Mouse (Mus musculus) cerebellum, adult 8-10 months (tissue): ENCODE measurements around the gene Ddo.

ENCODE experiments used
- DNase-seq: peaks from one replicate; pipeline ENCODE4 v3.0.0; 2022

The Ddo gene

DNA sequence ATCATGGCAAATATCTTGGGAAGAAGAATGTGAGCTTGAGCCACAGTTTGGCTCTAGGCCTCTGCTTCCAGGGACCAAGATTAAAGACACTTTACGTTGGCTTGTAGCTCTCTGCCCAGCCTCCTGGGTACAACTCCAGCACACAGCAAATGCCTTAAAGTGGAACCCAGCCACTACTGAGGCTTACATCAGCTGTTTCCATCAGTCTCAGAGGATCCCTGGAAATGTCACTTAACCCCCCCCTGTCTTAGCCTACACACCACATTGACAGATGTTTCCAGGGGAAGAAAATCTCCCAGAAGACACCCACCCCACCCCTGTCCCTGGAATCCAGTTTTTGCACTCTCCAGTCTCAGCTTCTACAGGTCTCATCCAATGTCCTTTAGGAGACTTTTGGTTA, 37.1 kb downstream of the Ddo start:
- DNase-seq: no peak

DNA sequence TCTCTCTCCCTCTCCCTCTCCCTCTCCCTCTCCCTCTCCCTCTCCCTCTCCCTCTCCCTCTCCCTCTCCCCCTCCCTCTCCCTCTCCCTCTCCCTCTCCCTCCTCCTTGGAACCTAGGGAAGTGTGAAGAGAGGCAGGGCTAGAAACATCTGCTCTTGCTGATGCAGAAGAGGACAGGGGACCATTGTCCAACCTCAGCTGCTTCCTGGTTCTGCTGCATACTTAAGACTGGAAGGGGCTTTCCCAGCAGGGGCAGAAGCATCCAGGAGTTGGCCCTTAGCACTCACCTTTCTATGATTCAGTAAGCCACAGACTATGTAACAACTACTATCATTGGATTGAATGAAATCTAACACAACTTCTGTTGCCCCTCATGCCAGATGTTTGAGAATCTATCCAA, 38.8 kb downstream of the Ddo start:
- no peak for DNase-seq

DNA sequence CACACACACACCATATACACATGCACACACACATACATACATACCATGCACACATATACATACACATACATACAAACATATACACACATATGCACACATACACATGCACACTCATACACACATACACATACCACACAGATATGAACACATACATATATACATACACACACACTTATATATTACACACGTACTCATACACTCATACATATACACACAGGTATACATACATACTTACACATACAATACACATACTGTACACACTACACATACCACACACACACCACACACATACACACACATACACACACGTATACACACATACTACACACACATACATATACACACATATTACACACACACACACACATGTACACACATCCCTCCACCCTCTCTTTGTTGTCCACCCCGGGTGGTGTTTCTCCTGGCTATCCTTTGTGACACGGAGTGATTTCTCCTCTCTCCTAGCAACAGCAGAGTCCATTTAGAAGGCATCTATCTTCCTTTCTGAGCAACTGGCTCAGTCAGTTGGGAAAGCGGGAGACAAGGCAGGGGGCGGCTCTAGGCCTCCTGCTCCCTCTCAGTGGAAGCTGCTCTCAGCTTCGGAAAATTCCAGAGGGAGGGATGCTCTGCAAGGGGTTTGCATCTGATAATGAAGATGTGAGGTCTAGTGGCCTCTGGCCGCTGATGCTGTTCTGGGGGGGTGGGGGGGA, 42.9 kb downstream of the Ddo start:
- no peak for DNase-seq

DNA sequence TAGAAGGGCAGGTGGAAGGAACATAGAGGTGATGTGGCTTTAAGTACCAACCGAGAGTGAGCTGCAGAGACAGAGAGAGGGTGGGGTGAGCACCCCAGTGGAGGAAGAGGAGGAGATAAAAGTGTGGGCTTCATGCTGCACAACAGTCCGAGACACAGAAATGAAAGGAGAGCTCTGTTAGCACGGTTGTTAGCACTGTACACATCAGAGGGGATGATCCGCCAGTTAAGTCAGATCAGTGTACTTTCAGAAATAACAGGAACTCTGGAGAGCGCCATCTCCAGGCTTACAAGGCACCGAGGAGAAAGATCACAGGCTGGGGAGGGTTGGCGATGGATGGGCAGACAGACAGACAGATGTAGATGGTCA, 43.5 kb downstream of the Ddo start:
- DNase-seq: no peak

DNA sequence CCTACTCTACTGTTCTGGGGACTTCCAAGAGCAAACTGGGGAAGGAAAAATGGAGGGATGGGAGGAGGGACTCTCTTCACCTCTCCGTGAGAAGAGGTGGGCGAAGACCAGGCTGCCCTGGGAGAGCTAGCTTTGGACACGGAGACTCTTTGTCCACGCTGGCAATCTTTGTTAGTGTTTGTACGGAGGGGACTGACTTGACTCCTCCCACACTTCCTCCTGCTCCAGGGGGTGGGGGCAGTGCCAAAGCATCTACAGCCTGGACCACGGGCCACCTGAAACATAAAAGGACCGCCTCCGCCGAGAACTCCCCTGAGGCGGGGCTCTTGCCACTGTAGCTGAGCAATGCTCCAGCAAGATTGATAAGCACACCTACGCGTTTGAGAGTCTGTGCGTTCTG, 44.3 kb downstream of the Ddo start:
- no peak for DNase-seq

DNA sequence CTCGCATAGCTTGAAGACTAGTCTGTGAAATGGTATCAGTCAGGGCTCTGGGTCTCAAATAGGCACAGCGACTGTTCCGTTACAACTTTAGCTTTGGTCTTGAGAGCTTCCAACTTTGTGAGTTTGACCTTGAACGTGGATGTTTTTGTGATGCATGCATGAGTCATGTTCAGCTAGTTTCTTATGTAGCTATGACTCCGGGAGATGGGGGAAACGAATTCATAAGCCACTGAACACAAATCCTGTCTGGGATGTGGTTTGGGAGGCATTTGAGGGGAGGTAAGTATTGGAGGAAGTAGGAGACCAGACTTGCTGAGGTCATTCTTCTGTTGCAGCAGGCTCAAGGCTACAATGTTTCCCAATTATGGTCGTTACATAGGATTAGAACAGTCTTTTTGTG, 46.1 kb downstream of the Ddo start:
- DNase-seq: no peak

DNA sequence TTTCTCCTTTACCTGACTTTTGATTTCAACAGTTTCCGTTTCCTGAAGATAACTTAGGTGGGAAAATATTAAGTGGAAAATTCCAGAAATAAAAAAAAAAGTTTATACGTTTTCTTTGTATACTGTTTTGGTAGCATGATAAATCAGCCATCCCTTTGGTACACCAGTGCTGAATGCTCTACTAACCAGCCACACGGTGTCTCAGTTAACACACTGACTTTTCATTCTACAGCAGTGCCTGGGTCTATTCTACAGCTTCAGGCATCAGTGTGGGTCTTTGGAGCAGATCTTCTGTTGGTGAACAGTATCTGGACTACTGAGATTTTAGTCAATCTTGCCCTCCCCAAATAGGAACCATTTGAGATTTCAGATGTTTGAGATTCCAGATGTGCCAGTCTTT, 48.7 kb downstream of the Ddo start:
- DNase-seq: no peak

DNA sequence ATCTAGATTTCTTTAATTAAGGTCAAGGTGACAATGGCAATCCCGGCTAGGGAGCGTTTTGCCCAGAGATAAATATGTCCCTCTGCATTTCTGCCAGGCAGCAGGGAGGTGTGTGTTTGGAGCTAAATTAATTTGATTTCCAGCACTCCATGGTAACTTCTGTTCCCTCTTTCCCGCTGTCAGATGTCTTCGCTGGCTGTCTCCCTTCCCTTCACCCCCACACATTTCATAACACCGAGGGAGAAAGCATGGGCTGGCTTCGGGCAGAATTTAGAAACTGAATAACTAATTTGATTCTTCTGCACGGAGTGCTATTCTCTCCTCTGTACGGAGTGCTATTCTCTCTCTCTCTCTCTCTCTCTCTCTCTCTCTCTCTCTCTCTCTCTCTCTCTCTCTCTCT, 52.7 kb downstream of the Ddo start:
- peak; percentile 14 for DNase-seq

DNA sequence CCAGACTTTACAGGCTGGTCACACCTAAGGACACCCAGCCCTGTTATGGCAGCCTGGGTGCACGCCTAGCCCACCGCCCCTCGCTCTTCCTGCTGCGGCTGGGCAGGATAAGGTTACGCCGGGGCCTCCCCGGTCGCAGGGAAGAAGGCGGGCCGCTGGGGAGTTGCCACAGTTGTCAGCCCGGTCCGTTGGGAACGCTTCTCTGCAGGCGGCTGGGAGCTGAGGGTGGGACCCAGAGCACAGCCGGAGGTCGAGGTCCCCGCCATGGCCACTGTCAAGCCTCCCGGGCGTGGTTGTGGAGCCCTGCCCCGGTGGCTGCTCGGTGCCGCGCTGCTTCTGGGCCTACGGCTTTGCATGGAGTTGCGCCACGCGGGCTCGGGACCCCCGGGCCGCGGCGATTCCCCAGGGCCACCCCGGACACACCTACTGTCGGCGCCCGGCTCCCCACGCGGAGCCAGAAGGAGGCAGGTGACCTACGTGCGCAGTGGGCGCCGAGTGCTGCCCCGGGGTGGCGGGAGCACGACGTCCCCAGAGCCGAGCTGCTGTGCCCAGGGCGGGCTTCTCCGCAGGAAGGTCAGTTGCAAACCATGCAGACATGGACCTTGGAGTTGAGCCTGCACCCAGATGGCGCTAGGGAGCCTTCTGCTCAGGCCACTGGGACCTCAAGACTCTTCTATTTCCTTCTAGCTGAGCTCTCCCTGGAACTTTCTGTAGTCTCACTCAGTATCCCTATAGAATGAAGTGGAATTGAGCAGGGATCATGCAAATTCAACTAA, 53.5 kb downstream of the Ddo start, which contains the start of gene Mettl24:
Mettl24 (plus strand) TSS at position 191 of the 776 bp plus-strand sequence.
- peak; percentile 70 for DNase-seq

DNA sequence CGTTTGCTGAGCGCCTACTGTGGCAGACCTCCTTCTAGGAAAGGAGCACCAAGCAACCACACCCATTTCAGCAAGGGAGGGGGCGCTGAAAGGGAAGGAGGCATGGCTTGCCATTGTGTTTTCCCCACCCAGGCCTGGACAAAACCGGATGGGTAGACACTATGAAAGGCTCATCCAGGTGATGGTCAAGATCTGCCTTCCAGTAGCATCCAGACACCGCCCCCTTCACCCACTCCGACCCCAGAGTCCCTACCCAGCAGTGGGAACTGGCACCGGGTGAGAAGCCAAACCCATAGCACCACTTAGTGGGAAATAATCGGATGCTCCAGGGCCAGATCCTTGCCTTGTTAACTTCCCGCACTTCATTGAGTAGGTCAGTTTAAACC, 54.0 kb downstream of the Ddo start:
- no peak for DNase-seq

DNA sequence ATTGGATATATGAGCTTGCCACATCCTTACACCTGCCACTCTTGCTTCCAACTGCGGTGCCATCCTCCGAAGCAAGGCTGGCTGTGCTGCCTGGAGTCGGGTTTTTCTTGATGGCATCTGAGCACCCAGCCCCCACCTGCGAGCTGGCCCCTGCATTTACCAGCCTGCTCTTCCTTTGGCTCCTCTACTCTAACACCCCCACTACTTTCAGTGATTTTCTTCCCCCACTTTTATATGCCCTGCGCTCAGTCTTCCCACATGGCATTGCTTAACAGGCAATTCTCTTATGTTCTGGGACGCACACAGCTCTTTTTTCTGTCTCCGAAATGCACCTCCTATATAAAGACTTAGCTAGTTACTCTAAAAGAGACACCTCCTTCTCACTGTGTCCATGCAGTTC, 54.5 kb downstream of the Ddo start:
- no peak for DNase-seq

DNA sequence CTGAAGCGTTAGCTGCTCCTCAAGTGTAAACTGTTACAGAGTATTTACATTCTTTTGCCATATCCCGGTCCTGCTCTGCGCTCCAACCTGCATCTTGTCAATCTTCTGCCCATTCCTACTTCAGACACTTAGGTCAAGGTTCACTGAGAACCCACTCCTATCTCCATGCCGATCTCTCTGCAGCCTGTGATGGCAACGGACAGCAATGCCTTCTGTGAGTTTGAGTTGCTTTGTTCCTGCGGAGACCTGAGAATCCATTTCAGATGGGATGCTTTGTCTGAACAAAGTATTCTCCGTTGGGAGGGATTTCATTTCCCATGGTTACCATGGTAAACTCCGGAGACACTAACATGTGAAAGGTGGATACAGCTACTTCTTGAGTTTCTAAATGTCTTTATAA, 55.8 kb downstream of the Ddo start:
- no peak for DNase-seq

DNA sequence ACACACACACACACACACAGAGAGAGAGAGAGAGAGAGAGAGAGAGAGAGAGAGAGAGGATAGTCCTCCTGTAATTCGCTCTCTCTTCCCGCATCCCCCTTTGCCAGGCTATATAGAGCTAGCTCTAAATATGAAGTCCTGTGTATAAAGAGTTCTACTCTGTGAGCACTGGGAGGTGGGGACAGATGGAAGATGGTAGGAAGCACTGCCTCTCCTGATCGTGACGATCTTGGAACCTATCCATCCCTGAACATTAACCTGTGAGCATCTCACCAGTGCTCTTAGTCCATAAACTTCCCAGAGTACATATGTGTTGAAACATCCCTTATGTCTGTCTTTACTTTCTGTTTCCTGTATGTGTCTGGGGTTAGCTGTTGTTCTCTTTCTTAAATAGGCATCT, 57.2 kb downstream of the Ddo start:
- no peak for DNase-seq

DNA sequence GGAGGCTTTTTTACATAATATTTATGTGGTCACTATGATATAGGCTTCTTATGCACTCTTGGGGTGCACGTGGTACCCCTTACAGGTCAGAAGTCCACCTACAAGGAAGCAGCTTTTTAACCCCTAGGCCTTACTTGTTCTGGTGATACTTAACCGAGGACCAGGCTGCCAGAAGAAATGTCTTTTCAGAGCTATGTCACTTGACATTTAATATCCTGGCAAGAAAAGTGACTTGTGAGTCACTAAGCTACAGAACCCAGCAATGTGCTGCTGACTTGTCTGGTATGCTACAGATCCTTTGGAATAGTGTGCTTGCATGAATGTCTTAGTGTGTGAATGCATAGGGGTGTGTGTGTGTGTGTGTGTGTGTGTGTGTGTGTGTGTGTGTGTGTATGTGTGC, 57.6 kb downstream of the Ddo start:
- no peak for DNase-seq

DNA sequence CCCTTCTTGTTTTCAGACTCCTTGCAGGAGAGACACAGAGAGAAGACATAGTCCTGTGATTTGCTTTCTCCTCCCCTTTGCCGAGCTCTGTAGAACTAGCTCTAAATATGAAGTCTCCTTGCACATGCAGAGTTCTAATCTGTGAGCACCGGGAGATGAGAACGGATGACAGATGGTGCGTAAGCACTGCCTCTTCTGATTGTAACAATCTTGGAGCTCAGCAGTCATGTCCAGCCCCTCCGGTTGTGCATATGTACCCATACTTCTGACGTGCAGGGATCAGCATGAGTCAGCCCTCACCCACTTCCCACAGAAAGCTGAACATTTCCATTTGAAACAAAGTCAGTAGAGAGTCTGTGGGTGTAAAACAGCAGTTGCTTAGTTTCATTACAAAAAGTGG, 58.5 kb downstream of the Ddo start:
- DNase-seq: no peak

DNA sequence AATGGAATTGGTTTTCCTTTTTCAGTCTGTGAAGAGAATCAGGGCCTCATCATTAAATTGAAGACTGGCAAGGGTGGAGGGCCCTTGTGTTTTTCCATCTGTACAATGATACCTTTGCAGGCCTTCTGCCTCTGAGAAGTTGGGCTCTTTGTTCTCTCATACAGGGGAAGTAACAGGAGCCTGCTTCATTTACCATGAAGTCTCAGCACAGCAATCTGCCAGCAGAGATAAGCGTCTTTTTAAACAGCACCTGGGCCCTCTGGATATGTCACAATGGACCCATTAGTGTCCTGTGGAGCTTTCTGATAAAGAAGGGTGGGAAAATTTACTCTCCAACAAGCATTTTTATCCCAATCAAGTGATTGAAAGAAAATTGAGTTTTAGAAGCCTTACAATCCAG, 59.1 kb downstream of the Ddo start:
- no peak for DNase-seq

DNA sequence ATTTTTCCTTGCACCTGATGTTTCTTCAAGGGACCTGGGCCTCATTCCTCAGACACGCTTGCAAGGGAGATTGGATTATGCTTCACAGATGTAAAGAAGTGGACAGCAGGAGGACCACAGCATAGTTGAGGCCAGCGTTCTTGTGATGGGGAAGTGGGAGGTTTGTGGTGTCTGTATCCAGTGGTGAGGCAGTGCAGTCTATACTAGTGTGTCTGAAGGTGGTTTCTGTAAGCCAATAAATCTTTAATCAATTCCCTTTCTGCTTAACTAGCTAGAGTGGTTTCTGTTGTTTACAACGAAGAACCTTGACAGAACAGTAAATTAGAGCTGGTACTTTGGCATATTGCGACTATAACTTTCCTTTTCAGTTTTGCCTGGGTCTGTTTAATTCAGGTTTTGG, 68.8 kb downstream of the Ddo start:
- DNase-seq: no peak

DNA sequence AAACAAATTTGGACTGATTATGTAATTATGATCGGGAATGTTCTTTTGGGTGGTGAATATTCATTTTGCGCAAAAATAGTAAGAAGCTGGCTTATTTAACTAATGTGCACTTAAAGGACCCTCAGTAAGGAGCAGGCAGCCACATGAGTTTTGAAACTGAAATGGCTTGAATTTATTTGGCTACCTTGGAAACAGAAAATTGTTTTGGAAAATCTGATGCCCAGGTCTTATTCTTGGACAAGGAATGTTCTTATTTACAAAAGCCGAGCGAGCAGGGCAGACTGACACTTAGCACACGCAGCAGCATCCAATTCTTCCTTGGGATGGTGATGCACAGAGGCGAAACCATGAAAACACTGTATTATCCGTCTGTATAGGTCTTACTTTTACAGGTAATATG, 81.3 kb downstream of the Ddo start:
- DNase-seq: no peak

DNA sequence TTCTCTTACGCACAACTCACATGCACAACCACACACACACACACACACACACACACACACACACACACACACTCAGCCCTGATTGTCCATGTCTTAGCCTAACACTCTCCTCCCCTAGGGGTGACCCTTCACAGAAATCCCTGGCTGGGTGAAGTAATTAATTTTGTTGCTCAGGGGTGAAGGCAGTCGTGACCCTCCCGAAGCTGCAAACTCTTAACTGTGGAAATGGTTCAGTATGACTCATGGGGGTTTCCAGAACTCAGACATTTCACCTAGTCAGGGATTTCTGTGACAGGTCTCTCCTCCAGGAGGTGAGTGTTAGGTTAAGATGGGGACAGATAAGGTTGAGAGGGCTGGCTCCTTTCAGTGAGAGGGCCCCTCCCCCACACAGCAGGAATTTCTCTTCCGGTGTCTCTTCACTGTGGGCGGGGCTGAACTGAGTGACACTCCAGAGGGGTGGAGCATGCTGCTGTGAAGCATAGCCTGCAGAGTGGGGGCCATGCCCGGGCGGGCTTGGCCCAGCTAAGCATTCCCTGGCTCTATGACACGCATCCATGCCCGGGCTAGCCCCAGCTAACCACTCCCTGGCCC, 83.3 kb downstream of the Ddo start:
- no peak for DNase-seq

DNA sequence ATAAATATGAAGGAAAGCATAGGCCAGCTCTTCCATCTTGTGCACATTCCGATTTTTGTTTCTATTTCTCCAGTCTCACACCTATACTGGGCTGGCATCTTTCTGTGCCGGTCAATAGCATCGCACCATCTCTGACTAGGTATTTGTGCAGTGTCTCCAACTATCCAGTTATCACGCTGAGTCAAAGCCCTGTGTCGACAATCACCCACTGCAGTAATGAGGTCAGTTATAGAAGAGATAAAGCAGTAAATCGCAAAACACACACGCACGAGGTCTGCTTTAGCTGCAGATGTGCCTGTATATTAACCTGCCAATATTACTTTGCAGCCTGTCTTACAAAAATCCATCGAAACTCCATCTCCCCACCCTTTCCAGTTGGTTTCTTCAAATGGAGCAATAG, 84.0 kb downstream of the Ddo start:
- DNase-seq: no peak

DNA sequence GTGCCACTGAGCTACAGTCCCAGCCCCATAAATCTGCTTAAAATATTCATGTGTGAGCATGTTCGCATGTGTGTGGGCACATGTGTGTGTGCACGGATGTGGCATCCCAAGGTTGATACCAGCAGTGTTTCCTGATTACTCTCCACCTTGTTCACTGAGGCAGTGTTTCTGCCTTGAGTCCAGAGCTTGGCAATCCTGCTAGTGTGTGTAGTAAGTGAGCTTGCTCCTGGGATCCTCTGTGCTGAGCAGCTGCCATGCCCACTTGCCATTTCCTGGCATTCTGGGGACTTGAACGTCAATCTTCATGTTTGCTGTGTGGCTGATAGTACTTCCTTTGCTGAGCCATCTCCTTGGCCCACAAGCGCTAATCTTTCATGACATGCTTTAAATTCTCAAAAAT, 85.3 kb downstream of the Ddo start:
- no peak for DNase-seq

DNA sequence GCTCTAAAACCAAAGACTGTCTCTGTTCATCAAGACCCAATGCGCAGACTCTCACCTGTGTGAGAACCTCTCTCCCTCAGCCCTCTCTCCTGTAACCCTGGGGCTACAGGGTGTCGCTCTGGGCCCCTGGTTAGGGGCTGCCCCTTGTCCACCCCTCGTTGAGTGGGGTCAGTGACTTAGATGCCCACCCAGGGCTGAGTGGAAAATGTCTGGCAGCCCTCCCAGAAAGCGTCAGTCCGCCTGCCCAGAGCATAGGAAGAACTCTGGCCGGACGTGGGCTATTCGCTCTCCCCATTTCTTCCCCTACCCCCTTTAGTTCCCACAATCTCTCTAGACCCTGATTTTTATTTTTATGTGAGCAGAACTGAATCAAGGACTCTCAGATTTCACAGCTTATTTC, 86.5 kb downstream of the Ddo start:
- DNase-seq: no peak

DNA sequence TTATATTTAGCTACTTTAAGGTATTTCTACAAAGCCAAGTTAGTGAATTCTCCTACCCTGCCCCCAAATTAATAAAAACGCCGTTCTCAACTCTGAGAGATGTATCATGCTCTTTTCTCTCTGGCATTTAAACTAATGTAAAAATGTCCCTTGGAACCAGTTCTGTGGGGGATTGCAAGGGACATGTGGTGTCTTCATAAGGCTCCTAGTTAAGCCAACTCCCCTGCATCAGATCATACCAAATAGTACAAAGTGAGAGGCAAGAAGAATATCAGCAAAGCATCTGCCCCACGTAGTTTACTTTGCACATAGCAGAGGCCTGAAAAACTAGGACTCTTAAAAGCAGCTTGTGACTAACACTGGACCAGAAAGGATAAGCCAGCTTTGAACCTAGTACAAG, 86.9 kb downstream of the Ddo start:
- DNase-seq: no peak

DNA sequence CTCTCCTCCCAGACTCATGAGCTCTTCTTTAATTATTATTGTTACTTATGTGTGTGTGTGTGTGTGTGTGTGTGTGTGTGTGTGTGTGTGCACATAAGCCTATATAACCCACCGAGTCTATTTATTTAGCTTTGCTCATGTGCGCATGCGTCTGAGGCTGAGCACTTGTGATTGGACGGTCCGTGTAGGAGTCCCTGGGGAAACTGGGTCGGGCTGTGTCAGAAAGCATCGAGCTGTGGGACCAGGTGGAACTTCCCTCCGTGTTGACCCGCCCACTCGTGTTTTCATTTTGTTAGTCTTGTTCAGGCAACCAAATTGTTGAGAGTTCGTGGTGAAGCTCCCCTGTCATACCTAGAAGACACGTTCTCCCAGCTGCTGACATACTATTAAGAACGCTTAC, 88.6 kb downstream of the Ddo start:
- no peak for DNase-seq

DNA sequence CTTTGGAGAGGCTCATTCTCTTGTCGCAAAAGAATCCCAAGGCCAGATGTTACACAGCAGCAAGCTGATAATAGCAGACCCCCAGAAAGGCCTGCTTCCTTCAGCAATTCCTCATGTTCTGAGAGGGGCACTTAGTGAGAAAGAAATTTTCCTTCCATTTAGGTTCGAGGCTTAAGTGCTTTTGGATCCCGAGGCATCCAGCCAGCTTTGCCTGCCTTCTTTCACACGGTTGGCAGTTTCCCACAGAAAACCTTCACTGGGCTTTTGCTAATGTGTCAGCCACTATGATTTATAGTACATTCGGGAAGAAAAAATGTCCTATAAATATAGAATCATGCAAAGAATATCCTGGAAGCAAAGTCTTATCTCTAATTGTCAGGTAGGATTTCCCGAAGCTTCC, 89.3 kb downstream of the Ddo start:
- DNase-seq: no peak
